Mouse (Mus musculus) kidney, postnatal 0 days (tissue): ENCODE data around the gene H13. TPM values are rescaled to one million over a fixed set of nuclear protein-coding genes. Genes with fewer than 3 reads are reported as not detected.

ENCODE experiments used
- ATAC-seq: fragments of 200-750 bp; cut with Nextera tagmentation; replicated peaks from 2 replicates; pipeline ENCODE4 v1.8.0; 2017; ENCODE audit warnings: low read depth, moderate number of reproducible peaks, moderate TSS enrichment, moderate library complexity; ENCODE audit not compliant: low FRiP score
- DNase-seq: peaks from one replicate; pipeline ENCODE4 v3.0.0-alpha.2; 2016; ENCODE audit warnings: low spot score
- H3K27ac ChIP-seq: fragments of 300-500 bp; sonication (generic); 2 replicates; pipeline ENCODE4 v1.5.1; 2014; ENCODE audit warnings: mild to moderate bottlenecking
- H3K27me3 ChIP-seq: fragments of 300-500 bp; sonication (generic); 2 replicates; pipeline ENCODE4 v1.6.1; 2014; ENCODE audit warnings: low read length, mixed read lengths; ENCODE audit not compliant: insufficient read depth
- H3K36me3 ChIP-seq: fragments of 300-500 bp; sonication (generic); 2 replicates; pipeline ENCODE4 v1.6.1; 2014; ENCODE audit warnings: low read length, mixed read lengths; ENCODE audit not compliant: insufficient read depth
- H3K4me1 ChIP-seq: fragments of 300-500 bp; sonication (generic); replicated peaks from 2 replicates; pipeline ENCODE4 v1.6.1; 2014; ENCODE audit warnings: antibody characterized with exemption, low read length, mixed read lengths; ENCODE audit not compliant: insufficient read depth
- H3K4me2 ChIP-seq: fragments of 300-500 bp; sonication (generic); 2 replicates; pipeline ENCODE4 v1.6.1; 2014; ENCODE audit warnings: mild to moderate bottlenecking, low read length, moderate library complexity, mixed read lengths
- H3K4me3 ChIP-seq: fragments of 300-500 bp; sonication (generic); replicated peaks from 2 replicates; pipeline ENCODE4 v1.5.1; 2014; ENCODE audit warnings: low read depth, low read length
- H3K9ac ChIP-seq: fragments of 300-500 bp; sonication (generic); 2 replicates; pipeline ENCODE4 v1.6.1; 2014; ENCODE audit warnings: low read depth, low read length
- H3K9me3 ChIP-seq: fragments of 300-500 bp; sonication (generic); replicated peaks from 2 replicates; pipeline ENCODE4 v1.6.1; 2016; ENCODE audit warnings: low read length, inconsistent platforms, mixed read lengths
- CTCF ChIP-seq: IDR thresholded peaks from 2 replicates; pipeline ENCODE4 v1.5.1; 2016; ENCODE audit warnings: antibody characterized with exemption, low read depth, mild to moderate bottlenecking, moderate library complexity
- WGBS: fragments of 180-500 bp; shearing (Covaris S2); extraction: QIAGEN DNeasy Blood & Tissue Kit; methylation state at CpG from one replicate; pipeline ENCODE4 v1.1.7; 2014; 5-methylcytosine and 5-hydroxymethylcytosine counted together
- polyA plus RNA-seq: library from polyadenylated mRNA; unstranded; fragments of >200 nt; fragmentation: Nextera tagmentation; extraction: Ambion mirVana; gene quantifications from 2 replicates; pipeline ENCODE4 v1.2.1, GENCODE M21; 2015

Gene H13
- polyA plus RNA-seq, 1 experiment from 2014 or later, result 160 TPM

DNA sequence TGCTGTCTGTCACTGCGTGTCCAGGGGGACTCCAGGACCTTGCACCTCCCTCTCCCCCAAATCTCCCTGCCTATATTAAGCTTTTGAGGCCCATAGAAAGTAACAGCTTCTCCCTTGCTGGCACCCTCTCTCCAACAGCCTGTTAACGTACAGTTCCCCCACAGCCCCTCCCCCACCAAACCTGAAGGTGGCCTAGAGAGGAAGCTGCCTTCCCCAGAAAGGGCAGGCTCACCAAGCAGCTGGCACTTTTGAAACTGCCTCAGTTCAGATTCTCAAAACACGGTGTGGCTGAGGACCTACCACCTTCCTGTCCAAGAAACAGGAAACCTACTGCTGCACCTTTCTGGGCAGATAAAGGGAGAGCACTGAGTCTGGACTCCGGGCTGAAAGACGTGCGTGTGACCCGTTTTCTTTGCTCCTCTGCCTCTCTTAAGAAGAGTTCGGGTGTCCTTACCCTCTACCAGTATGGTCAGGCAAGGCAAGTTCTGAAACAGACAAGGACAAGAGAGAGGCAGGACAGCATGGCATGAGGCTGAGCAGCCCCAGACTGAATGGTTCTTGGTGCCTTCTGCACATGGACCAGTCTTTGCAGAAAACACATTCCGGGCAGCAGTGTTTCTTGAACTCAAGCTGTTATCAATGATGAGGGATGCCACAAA is 1.9 kb downstream of the H13 start:
- peak overlapping the region; percentile 86 for H3K4me2 ChIP-seq
- peak overlapping the region; percentile 72 for H3K4me3 ChIP-seq
- no peaks in the 10 kb centered on the region for H3K9me3 ChIP-seq
- peaks cover 25% of the 10 kb centered on the region for H3K4me1 ChIP-seq
- H3K36me3 ChIP-seq, result peaks cover 11% of the 10 kb centered on the region
- H3K9ac ChIP-seq, result peak overlapping the region; percentile 94
- H3K27ac ChIP-seq, result 0 out of 2 replicates have a peak overlapping the region, but pooled peaks have one; percentile 92
- DNase-seq (no peak), ATAC-seq (no peak)
- no peak for TF ChIP-seq CTCF
- 34% methylated on average over 9 of the region's 9 CpGs for WGBS
- H3K27me3 ChIP-seq, result no peaks in the 10 kb centered on the region

DNA sequence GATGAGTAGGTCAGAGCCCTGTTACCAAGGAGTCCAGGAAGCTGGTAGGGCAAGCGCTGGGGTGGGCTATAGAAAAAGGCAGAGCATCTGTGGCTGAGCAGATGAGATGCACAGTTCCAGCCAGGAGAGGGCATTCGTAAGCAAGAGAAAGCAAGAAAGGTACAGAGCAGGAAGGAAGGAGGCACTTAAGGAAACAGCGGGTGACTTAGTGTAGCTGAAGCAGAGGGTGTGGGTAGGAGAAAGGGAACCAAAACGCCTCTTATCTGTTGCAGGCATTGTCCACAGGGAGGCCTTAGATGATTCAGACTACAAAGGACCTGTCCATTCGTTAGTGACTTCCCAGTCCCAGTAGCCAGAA is 2.4 kb downstream of the H13 start:
- H3K27me3 ChIP-seq, result no peaks in the 10 kb centered on the region
- peaks cover 25% of the 10 kb centered on the region for H3K4me1 ChIP-seq
- peak; percentile 70 for TF ChIP-seq CTCF
- H3K4me3 ChIP-seq, result peak overlapping the region; percentile 72
- peaks cover 16% of the 10 kb centered on the region for H3K36me3 ChIP-seq
- H3K9me3 ChIP-seq, result no peaks in the 10 kb centered on the region
- H3K27ac ChIP-seq, result no peak overlapping the region
- DNase-seq, result peak; percentile 87
- peak; percentile 26; the same call in 1 of the 2 replicates for ATAC-seq
- 20% methylated on average over 5 of the region's 5 CpGs for WGBS
- H3K4me2 ChIP-seq, result peak overlapping the region; percentile 86
- 0 out of 2 replicates have a peak overlapping the region, but pooled peaks have one; percentile 94 for H3K9ac ChIP-seq

DNA sequence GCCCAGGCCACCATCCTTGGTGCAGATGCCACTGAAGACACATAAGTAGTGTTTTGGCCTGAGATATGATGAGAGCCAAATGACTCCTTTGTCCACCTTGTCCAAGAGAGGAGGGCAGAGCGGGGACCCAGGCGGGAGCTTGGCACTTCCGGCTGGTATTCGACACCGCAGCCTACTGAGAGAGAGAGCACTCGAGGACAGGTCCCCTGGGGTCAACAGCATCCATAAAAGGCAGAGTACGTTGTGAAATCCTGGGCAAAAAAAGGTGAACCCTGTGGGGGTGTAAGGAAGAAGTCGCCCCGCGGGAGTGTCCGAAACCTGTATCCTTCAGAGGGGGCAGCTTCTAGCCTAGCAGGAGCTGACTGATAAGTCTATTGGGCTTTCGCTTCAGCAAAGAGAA is 2.9 kb downstream of the H13 start:
- Histone ChIP-seq H3K27me3 (no peaks in the 10 kb centered on the region), H3K4me1 (peaks cover 25% of the 10 kb centered on the region), H3K9me3 (no peaks in the 10 kb centered on the region), H3K9ac (peak overlapping the region; percentile 94; the same call in 1 of the 2 replicates), H3K27ac (no peak overlapping the region), H3K36me3 (peaks cover 21% of the 10 kb centered on the region), H3K4me2 (peak overlapping the region; percentile 86), H3K4me3 (no peak overlapping the region; the same call in 1 of the 2 replicates)
- TF ChIP-seq CTCF, result no peak
- DNase-seq (no peak), ATAC-seq (no peak)
- 55% methylated on average over 12 of the region's 12 CpGs for WGBS

DNA sequence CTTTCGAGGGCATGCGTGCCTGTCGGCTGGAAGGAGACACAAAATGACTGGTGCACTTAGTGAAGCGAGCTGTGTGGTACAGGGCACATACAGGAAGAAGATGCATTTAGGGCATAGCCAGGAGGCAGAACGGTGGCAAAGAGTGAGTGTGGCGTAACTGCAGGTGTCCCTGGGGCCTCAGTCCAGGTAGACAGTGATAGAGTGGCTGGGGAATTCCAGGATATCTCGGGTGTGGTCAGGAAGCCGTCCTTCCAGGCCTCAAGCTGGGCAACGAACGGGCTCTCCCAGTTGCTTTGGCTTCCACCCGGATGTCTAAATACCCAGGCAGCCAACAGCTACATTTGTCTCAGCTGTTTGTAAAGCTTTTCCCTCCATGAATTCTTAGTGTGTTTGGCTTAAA is 4.9 kb downstream of the H13 start:
- Histone ChIP-seq H3K4me2 (no peak overlapping the region), H3K4me1 (peaks cover 25% of the 10 kb centered on the region), H3K36me3 (peaks cover 29% of the 10 kb centered on the region), H3K27ac (no peak overlapping the region), H3K4me3 (no peak overlapping the region), H3K9me3 (no peaks in the 10 kb centered on the region), H3K9ac (no peak overlapping the region), H3K27me3 (no peaks in the 10 kb centered on the region)
- no peak for DNase-seq
- 66% methylated on average over 11 of the region's 11 CpGs for WGBS
- no peak for ATAC-seq
- no peak for TF ChIP-seq CTCF

DNA sequence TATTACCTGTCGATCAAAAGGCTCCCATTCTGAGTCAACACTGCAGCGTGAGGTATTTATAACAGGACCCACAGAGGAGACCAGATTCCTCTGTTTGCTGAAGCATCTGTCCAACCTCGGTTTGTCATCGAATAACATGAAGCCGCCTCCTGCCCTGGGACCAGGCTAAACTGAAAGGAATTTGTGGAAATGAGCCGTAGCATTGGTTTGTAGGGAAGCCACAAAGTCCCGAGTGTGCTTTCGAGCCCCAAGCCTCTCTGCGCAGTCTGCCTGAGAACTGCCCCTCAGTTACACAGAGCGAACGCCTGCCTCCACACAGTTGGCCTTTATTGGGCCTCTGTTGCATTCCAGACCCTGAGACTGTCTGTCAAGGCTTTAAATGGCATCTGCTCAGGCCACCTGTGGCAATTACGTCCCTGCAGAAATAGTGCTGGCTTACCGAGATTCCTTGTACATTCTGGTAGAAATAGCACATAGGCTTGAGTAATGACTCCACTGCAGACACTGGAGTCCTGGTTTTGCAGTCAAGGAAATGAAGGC is 6.1 kb downstream of the H13 start:
- peaks cover 39% of the 10 kb centered on the region for H3K36me3 ChIP-seq
- H3K4me2 ChIP-seq, result no peak overlapping the region

DNA sequence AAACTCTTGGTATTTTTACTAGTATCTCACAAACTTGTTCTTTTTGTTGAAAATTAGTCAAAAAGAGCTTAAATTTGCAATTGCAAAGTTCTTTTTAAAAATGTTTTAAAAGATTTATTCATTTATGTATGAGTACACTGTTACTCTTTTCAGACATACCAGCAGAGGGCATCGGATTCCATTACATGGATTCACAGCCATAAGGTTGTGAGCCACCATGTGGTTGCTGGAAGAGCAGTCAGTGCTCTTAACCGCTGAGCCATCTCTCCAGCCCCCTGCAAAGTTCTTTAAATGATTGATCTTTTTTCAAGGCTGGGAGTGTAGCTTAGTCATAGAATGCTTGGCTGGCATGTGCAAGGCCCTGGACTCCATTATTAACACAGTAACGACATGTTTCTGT is 9.0 kb downstream of the H13 start:
- Histone ChIP-seq H3K27me3 (no peaks in the 10 kb centered on the region), H3K4me3 (no peak overlapping the region), H3K27ac (no peak overlapping the region), H3K9ac (no peak overlapping the region), H3K4me1 (0 out of 2 replicates have a peak, but pooled peaks cover 3% of the 10 kb centered on the region), H3K36me3 (peaks cover 64% of the 10 kb centered on the region), H3K9me3 (no peaks in the 10 kb centered on the region), H3K4me2 (no peak overlapping the region)
- 39% methylated on average over 3 of the region's 3 CpGs for WGBS
- peak; percentile 93 for TF ChIP-seq CTCF
- ATAC-seq, result peak; percentile 69
- DNase-seq, result peak; percentile 83

More for the DNA sequence above, 6.1 kb downstream of the H13 start:
- Histone ChIP-seq H3K27ac (no peak overlapping the region), H3K4me3 (no peak overlapping the region), H3K4me1 (peaks cover 28% of the 10 kb centered on the region), H3K27me3 (no peaks in the 10 kb centered on the region), H3K9me3 (no peaks in the 10 kb centered on the region), H3K9ac (no peak overlapping the region)
- no peak for DNase-seq
- no peak for TF ChIP-seq CTCF
- 72% methylated on average over 13 of the region's 13 CpGs for WGBS
- no peak for ATAC-seq
